Mouse (Mus musculus) heart, embryonic 16.5 days (tissue): ENCODE results near the gene Nudt4. TPM values are rescaled to one million over a fixed set of nuclear protein-coding genes. Genes with fewer than 3 reads are reported as not detected.

Experiments used
- ATAC-seq: fragments of 200-750 bp; cut with Nextera tagmentation; replicated peaks from 2 replicates; pipeline ENCODE4 v1.8.0; 2017; ENCODE audit warnings: moderate number of reproducible peaks; ENCODE audit not compliant: insufficient read depth, low FRiP score; ENCODE audit errors: extremely low read depth
- H3K27ac ChIP-seq: fragments of 300-500 bp; sonication (generic); 2 replicates; pipeline ENCODE4 v1.5.1; 2014; ENCODE audit warnings: mild to moderate bottlenecking, low read length, control low read depth, moderate library complexity
- H3K27me3 ChIP-seq: fragments of 300-500 bp; sonication (generic); 2 replicates; pipeline ENCODE4 v1.6.1; 2014; ENCODE audit warnings: low read length, mixed read lengths; ENCODE audit not compliant: control insufficient read depth, insufficient read depth
- H3K36me3 ChIP-seq: fragments of 300-500 bp; sonication (generic); 2 replicates; pipeline ENCODE4 v1.6.1; 2014; ENCODE audit not compliant: control insufficient read depth, insufficient read depth
- H3K4me1 ChIP-seq: fragments of 300-500 bp; sonication (generic); 2 replicates; pipeline ENCODE4 v1.6.1; 2014; ENCODE audit warnings: low read length, mixed read lengths; ENCODE audit not compliant: control insufficient read depth, insufficient read depth
- H3K4me2 ChIP-seq: fragments of 300-500 bp; sonication (generic); 2 replicates; pipeline ENCODE4 v1.6.1; 2014; ENCODE audit warnings: low read depth, mild to moderate bottlenecking, control low read depth, low read length
- H3K4me3 ChIP-seq: fragments of 300-500 bp; sonication (generic); 2 replicates; pipeline ENCODE4 v1.5.1; 2014; ENCODE audit warnings: mild to moderate bottlenecking, control low read depth, low read length
- H3K9ac ChIP-seq: fragments of 300-500 bp; sonication (generic); 2 replicates; pipeline ENCODE4 v1.6.1; 2014; ENCODE audit warnings: low read length, control low read depth
- H3K9me3 ChIP-seq: fragments of 300-500 bp; sonication (generic); replicated peaks from 2 replicates; pipeline ENCODE4 v1.6.1; 2016; ENCODE audit warnings: low read length; ENCODE audit not compliant: control insufficient read depth
- WGBS: fragments of 180-500 bp; shearing (Covaris S2); extraction: QIAGEN DNeasy Blood & Tissue Kit; methylation state at CpG from one replicate; pipeline ENCODE4 v1.1.7; 2014; 5-methylcytosine and 5-hydroxymethylcytosine counted together
- polyA plus RNA-seq: library from polyadenylated mRNA; unstranded; fragments of >200 nt; fragmentation: Nextera tagmentation; extraction: Ambion mirVana; gene quantifications from 2 replicates; pipeline ENCODE4 v1.2.1, GENCODE M21; 2015

The Nudt4 gene
- polyA plus RNA-seq: 72.6 and 83.7 TPM in 2 replicates

GRCm38 (mm10) chr10:95563851-95564845 lies at the start of gene Nudt4:
TSS of gene Nudt4 (minus strand) at chr10:95564146.
- peak; percentile 92 for ATAC-seq
- Histone ChIP-seq H3K36me3 (no peaks in the 10 kb centered on the region), H3K4me3 (peak within 1 kb of the TSS; percentile 94), H3K4me1 (peaks cover 27% of the 10 kb centered on the region), H3K4me2 (peak within 1 kb of the TSS; percentile 76), H3K27ac (peak within 1 kb of the TSS; percentile 88), H3K9ac (peak within 1 kb of the TSS; percentile 98), H3K9me3 (no peaks in the 10 kb centered on the region), H3K27me3 (no peaks in the 10 kb centered on the region)
- WGBS: 2% methylated on average over 76 of the region's 97 CpGs

DNA sequence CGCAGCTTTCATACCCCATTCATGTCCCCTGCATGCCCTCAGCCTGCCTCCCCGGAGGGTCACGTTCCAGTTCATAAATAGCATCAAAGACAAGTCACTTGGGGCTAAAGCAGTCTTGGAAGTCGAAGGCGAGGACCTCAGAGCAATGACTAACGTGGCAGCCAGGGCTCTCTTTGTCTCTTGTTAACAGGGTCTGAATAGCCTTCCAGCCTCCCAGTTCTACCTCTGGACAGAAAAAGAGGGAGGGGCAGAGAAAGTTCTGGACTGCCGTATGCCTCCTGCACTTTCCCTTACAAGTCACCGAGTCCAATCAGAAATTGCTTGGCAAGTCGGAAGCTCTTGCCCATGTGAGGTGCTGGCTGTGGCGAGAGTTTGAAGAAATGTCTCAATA lies 47.4 kb upstream of the Nudt4 start:
- 27% methylated on average over 10 of the region's 10 CpGs for WGBS
- peaks cover 11% of the 10 kb centered on the region for H3K4me1 ChIP-seq
- no peaks in the 10 kb centered on the region for H3K36me3 ChIP-seq
- peak overlapping the region; percentile 6; the same call in 1 of the 2 replicates for H3K4me3 ChIP-seq
- no peaks in the 10 kb centered on the region for H3K9me3 ChIP-seq
- peak overlapping the region; percentile 54 for H3K9ac ChIP-seq
- H3K4me2 ChIP-seq: peak overlapping the region; percentile 58
- H3K27me3 ChIP-seq: no peaks in the 10 kb centered on the region
- peak; percentile 67 for ATAC-seq
- peak overlapping the region; percentile 72 for H3K27ac ChIP-seq

GRCm38 (mm10) chr10:95610666-95611330 lies 46.9 kb upstream of the Nudt4 start:
- H3K9ac ChIP-seq: peak overlapping the region; percentile 54
- no peak; the same call in none of the 2 replicates for ATAC-seq
- peak overlapping the region; percentile 6; the same call in 1 of the 2 replicates for H3K4me3 ChIP-seq

DNA sequence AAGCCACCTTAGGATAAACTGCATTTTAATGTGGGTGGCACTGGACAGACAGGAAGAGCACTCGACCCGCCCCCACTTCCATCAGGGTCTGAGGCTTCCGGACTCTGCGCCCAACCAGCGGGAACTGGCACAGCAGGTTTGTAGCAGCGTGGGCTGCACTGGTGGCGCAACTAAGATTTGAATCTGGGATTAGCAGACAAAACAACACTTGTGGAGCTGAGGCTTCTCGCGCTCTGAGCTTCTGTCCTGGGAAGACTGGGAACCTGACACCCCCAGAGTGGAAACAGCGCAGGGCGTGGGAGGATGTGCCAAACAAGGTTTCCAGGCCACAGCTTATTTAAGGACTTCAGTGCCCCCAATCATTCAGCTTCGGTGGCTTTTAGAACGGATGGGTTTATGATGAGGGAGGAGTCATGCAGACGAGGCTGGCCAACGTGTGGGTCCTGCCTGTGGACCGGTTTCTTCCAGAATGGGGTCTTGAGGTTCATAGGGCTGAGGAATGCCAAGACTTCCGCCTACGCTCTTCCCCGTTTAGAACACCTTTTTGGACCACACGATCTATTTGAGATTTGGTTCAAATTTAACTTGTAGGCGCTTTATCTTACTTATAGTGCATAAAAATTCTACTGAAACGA lies 41.1 kb upstream of the Nudt4 start:
- no peaks in the 10 kb centered on the region for H3K27me3 ChIP-seq
- H3K9ac ChIP-seq: no peak overlapping the region
- H3K4me1 ChIP-seq: no peaks in the 10 kb centered on the region
- 53% methylated on average over 22 of the region's 22 CpGs for WGBS
- no peaks in the 10 kb centered on the region for H3K36me3 ChIP-seq
- no peaks in the 10 kb centered on the region for H3K9me3 ChIP-seq
- no peak overlapping the region for H3K4me3 ChIP-seq
- H3K4me2 ChIP-seq: peak overlapping the region; percentile 33
- ATAC-seq: no peak
- H3K27ac ChIP-seq: no peak overlapping the region

More at GRCm38 (mm10) chr10:95610666-95611330, 46.9 kb upstream of the Nudt4 start:
- peak overlapping the region; percentile 58 for H3K4me2 ChIP-seq
- H3K27me3 ChIP-seq: no peaks in the 10 kb centered on the region
- H3K36me3 ChIP-seq: no peaks in the 10 kb centered on the region
- H3K27ac ChIP-seq: peak overlapping the region; percentile 72
- peaks cover 11% of the 10 kb centered on the region for H3K4me1 ChIP-seq
- H3K9me3 ChIP-seq: no peaks in the 10 kb centered on the region
- WGBS: 26% methylated on average over 15 of the region's 16 CpGs

GRCm38 (mm10) chr10:95600527-95600926 lies 36.6 kb upstream of the Nudt4 start:
- no peaks in the 10 kb centered on the region for H3K9me3 ChIP-seq
- peaks cover 4% of the 10 kb centered on the region; the same call in 1 of the 2 replicates for H3K4me1 ChIP-seq
- H3K9ac ChIP-seq: no peak overlapping the region
- 48% methylated on average over 5 of the region's 5 CpGs for WGBS
- H3K27me3 ChIP-seq: no peaks in the 10 kb centered on the region
- no peak overlapping the region for H3K4me2 ChIP-seq
- ATAC-seq: no peak
- no peaks in the 10 kb centered on the region for H3K36me3 ChIP-seq
- no peak overlapping the region for H3K4me3 ChIP-seq
- no peak overlapping the region for H3K27ac ChIP-seq

GRCm38 (mm10) chr10:95599740-95600139 lies 35.8 kb upstream of the Nudt4 start:
- Histone ChIP-seq H3K27ac (no peak overlapping the region), H3K4me1 (peaks cover 4% of the 10 kb centered on the region; the same call in 1 of the 2 replicates), H3K9me3 (no peaks in the 10 kb centered on the region), H3K9ac (no peak overlapping the region), H3K4me3 (no peak overlapping the region), H3K4me2 (no peak overlapping the region), H3K27me3 (no peaks in the 10 kb centered on the region), H3K36me3 (no peaks in the 10 kb centered on the region)
- WGBS: 79% methylated on average over 7 of the region's 7 CpGs
- ATAC-seq: no peak

- Histone ChIP-seq H3K36me3 (no peaks in the 10 kb centered on the region), H3K9ac (no peak overlapping the region), H3K27me3 (no peaks in the 10 kb centered on the region), H3K9me3 (no peaks in the 10 kb centered on the region), H3K27ac (no peak overlapping the region), H3K4me3 (no peak overlapping the region), H3K4me2 (no peak overlapping the region), H3K4me1 (peaks cover 4% of the 10 kb centered on the region; the same call in 1 of the 2 replicates)
- WGBS: 84% methylated on average over 15 of the region's 15 CpGs
- ATAC-seq: no peak
Measured at GRCm38 (mm10) chr10:95598056-95598587, 34.2 kb upstream of the Nudt4 start.

GRCm38 (mm10) chr10:95595852-95596639 lies 32.1 kb upstream of the Nudt4 start:
- Histone ChIP-seq H3K4me2 (no peak overlapping the region), H3K9ac (no peak overlapping the region), H3K27me3 (no peaks in the 10 kb centered on the region), H3K4me1 (peaks cover 4% of the 10 kb centered on the region; the same call in 1 of the 2 replicates), H3K36me3 (no peaks in the 10 kb centered on the region), H3K4me3 (no peak overlapping the region), H3K27ac (no peak overlapping the region), H3K9me3 (no peaks in the 10 kb centered on the region)
- 42% methylated on average over 8 of the region's 8 CpGs for WGBS
- ATAC-seq: no peak
